Mouse (Mus musculus): ENCODE measurements around the gene Foxk1. TPM values are rescaled to one million over a fixed set of nuclear protein-coding genes. Genes with fewer than 3 reads are reported as not detected.

Gene Foxk1
- polyA plus RNA-seq, 1 experiment from 2014 or later: 1.8 TPM

GRCm38 (mm10) chr5:142448076-142448475 is 46.8 kb downstream of the Foxk1 start:
- H3K4me1 ChIP-seq (replicated peaks): peaks cover 53% of the 10 kb centered on the region
- WGBS (ENCODE audit: insufficient replicate concordance): 8% methylated on average over 9 of the region's 9 CpGs
- peaks cover 32% of the 10 kb centered on the region for H3K36me3 ChIP-seq
- no peak overlapping the region for H3K9ac ChIP-seq
- no peak overlapping the region for H3K4me3 ChIP-seq (replicated peaks)
- H3K27ac ChIP-seq: no peak overlapping the region
- ATAC-seq (ENCODE audit: low read depth) (0 out of 2 replicates have a peak, but pooled peaks have one; percentile 6), DNase-seq (peak; percentile 78)
- H3K4me2 ChIP-seq: no peak overlapping the region
- no peaks in the 10 kb centered on the region for H3K27me3 ChIP-seq
- no peaks in the 10 kb centered on the region for H3K9me3 ChIP-seq (replicated peaks)

DNA sequence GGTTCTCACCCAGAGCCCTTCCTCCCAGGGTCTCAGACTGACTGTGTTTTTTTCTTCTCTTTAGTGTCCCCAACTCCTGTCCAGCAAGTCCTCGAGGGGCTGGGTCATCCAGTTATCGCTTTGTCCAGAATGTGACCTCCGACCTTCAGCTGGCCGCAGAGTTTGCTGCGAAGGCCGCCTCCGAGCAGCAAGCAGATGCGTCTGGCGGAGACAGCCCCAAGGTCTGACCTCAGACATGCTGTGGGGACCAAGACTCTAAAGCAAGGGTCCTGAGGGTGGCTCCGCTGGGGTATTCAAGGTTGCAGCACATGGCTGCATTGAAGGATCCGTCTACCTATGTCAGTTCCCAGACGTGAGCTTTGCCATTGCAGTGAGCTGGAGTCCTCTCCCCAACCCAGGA is 47.3 kb downstream of the Foxk1 start:
- peaks cover 38% of the 10 kb centered on the region for H3K36me3 ChIP-seq
- DNase-seq (no peak), ATAC-seq (ENCODE audit: low read depth) (no peak)
- H3K9ac ChIP-seq: no peak overlapping the region
- WGBS (ENCODE audit: insufficient replicate concordance): 79% methylated on average over 12 of the region's 12 CpGs
- H3K4me2 ChIP-seq: no peak overlapping the region
- no peaks in the 10 kb centered on the region for H3K27me3 ChIP-seq
- no peak overlapping the region for H3K27ac ChIP-seq
- peaks cover 48% of the 10 kb centered on the region for H3K4me1 ChIP-seq (replicated peaks)
- H3K9me3 ChIP-seq (replicated peaks): no peaks in the 10 kb centered on the region
- no peak overlapping the region for H3K4me3 ChIP-seq (replicated peaks)

DNA sequence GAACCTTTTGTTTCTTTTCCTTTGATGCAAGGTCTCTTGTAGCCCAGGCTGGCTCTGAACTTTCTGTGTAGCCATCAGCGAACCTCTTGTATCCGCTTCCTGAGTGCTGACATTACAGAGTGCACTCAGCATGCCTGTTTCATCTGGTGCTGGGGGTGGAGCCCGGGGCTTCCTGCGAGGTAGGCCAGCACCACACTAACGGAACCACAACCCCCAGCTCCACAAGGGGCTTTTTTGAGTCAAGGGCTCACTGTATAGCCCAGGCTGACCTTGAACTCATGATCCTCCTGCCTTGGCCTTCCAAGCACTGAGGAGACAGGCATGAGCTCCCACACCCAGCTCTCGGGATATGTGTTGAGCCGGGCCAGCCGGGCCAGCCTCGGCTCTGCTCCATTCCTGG is 49.5 kb downstream of the Foxk1 start:
- no peak overlapping the region for H3K9ac ChIP-seq
- WGBS (ENCODE audit: insufficient replicate concordance): 91% methylated on average over 9 of the region's 9 CpGs
- H3K9me3 ChIP-seq (replicated peaks): no peaks in the 10 kb centered on the region
- no peak for ATAC-seq (ENCODE audit: low read depth)
- no peak overlapping the region for H3K27ac ChIP-seq
- H3K27me3 ChIP-seq: no peaks in the 10 kb centered on the region
- H3K4me3 ChIP-seq (replicated peaks): no peak overlapping the region
- H3K36me3 ChIP-seq: peaks cover 57% of the 10 kb centered on the region
- peaks cover 26% of the 10 kb centered on the region for H3K4me1 ChIP-seq (replicated peaks)
- H3K4me2 ChIP-seq: no peak overlapping the region
- DNase-seq: no peak

- H3K4me3 ChIP-seq (replicated peaks): no peak overlapping the region
- no peak for DNase-seq
- H3K4me2 ChIP-seq: no peak overlapping the region
- 14% methylated on average over 1 of the region's 1 CpGs for WGBS (ENCODE audit: insufficient replicate concordance)
- H3K27ac ChIP-seq: no peak overlapping the region
- peak; percentile 52; the same call in 1 of the 2 replicates for ATAC-seq (ENCODE audit: low read depth)
- no peaks in the 10 kb centered on the region for H3K9me3 ChIP-seq (replicated peaks)
- H3K4me1 ChIP-seq (replicated peaks): peaks cover 19% of the 10 kb centered on the region
- H3K9ac ChIP-seq: no peak overlapping the region
- H3K27me3 ChIP-seq: no peaks in the 10 kb centered on the region
- peaks cover 66% of the 10 kb centered on the region for H3K36me3 ChIP-seq
These were observed 50.5 kb downstream of the Foxk1 start for GRCm38 (mm10) chr5:142451759-142452158.

DNA sequence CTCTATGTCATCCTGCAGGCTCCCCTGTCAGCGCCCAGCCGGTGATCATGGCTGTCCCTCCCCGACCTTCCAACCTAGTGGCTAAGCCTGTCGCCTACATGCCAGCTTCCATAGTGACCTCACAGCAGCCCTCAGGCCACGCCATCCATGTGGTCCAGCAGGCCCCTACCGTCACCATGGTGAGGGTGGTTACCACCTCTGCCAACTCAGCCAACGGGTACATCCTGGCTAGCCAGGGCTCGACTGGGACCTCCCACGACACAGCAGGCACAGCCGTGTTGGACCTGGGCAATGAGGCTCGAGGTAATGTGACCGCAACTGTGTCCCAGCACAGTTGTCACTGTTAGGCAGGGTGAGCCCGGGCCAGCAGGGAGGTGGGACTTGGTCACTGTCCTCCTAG is 52.4 kb downstream of the Foxk1 start:
- H3K27me3 ChIP-seq: no peaks in the 10 kb centered on the region
- no peak overlapping the region for H3K4me2 ChIP-seq
- no peak overlapping the region for H3K27ac ChIP-seq
- H3K9ac ChIP-seq: no peak overlapping the region
- no peaks in the 10 kb centered on the region for H3K9me3 ChIP-seq (replicated peaks)
- H3K36me3 ChIP-seq: peaks cover 82% of the 10 kb centered on the region
- no peak overlapping the region for H3K4me3 ChIP-seq (replicated peaks)
- ATAC-seq (ENCODE audit: low read depth) (no peak), DNase-seq (no peak)
- H3K4me1 ChIP-seq (replicated peaks): peaks cover 18% of the 10 kb centered on the region
- WGBS (ENCODE audit: insufficient replicate concordance): 84% methylated on average over 13 of the region's 13 CpGs

GRCm38 (mm10) chr5:142456318-142456717 is 55.0 kb downstream of the Foxk1 start:
- no peak for DNase-seq
- Histone ChIP-seq H3K36me3 (peaks cover 60% of the 10 kb centered on the region), H3K27ac (no peak overlapping the region), H3K27me3 (no peaks in the 10 kb centered on the region), H3K4me2 (no peak overlapping the region), H3K4me3 (replicated peaks) (no peak overlapping the region), H3K9me3 (replicated peaks) (no peaks in the 10 kb centered on the region), H3K4me1 (replicated peaks) (peaks cover 16% of the 10 kb centered on the region), H3K9ac (no peak overlapping the region)
- no peak for ATAC-seq (ENCODE audit: low read depth)
- WGBS (ENCODE audit: insufficient replicate concordance): 73% methylated on average over 15 of the region's 15 CpGs

DNA sequence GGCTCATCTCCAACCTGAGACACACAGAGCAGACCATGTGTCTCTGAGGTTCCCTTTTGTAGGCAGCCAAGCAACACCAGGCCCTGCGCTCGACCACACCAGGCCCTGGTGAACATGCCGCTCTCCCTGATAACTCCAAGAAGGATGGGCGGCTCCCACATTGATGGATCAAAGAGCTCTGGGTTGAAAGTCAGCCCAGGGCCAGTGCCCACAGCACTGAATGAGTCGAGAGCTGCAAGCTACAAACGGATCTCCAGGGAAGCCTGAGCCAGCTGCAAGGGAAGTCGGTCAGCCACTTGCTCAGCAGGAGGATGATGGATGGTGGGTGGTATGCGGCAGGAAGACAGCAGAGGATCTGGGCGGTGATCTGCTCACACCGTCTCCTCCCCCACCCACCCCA is 56.0 kb downstream of the Foxk1 start:
- 44% methylated on average over 10 of the region's 10 CpGs for WGBS (ENCODE audit: insufficient replicate concordance)
- DNase-seq (no peak), ATAC-seq (ENCODE audit: low read depth) (no peak)
- H3K36me3 ChIP-seq: peaks cover 62% of the 10 kb centered on the region
- no peak overlapping the region for H3K4me2 ChIP-seq
- peak overlapping the region; percentile 42; the same call in 1 of the 2 replicates for H3K27ac ChIP-seq
- H3K4me3 ChIP-seq (replicated peaks): no peak overlapping the region
- H3K4me1 ChIP-seq (replicated peaks): peaks cover 14% of the 10 kb centered on the region
- no peak overlapping the region for H3K9ac ChIP-seq
- no peaks in the 10 kb centered on the region for H3K9me3 ChIP-seq (replicated peaks)
- H3K27me3 ChIP-seq: no peaks in the 10 kb centered on the region

DNA sequence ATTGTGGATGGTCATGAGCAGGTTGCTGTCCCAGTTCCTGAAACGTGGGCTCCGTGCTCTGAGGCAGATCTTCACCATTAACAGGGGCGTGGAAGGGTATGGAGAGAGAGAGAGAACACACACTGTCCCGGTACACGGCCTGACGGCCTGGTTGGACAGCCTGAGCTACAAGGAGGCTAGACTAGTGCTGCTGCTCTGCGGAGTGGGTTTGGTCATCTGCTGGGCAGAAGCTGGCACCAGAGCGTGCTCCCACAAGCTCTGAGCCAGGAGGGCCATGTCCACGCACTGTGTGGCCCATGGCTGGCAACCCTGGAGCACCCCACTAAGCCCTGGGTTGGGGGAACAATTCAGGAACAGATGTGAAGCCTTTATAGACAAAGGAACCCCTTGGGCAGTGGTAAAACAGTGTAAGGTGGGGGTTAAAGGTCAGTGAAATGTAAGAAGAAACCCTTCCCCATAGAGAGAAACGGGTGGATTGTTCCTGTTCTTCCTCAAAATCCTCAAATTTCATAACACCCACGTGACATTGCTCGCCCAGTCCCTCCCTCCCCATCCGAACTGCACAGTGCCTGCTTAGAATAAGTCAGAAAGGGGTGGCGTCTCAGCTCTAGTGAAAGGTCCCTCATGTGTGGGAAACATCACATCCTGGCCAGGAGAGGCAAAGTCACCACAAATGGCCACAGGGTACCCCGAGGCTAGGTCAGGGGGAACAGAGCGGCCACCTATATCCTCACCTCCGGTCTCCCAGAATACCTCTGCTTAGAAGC is 57.7 kb downstream of the Foxk1 start:
- ATAC-seq (ENCODE audit: low read depth): no peak
- DNase-seq: no peak
- no peak overlapping the region for H3K4me2 ChIP-seq
- H3K4me3 ChIP-seq (replicated peaks): no peak overlapping the region
- peaks cover 25% of the 10 kb centered on the region for H3K4me1 ChIP-seq (replicated peaks)
- WGBS (ENCODE audit: insufficient replicate concordance): 77% methylated on average over 17 of the region's 17 CpGs
- H3K27me3 ChIP-seq: no peaks in the 10 kb centered on the region
- peak overlapping the region; percentile 4; the same call in 1 of the 2 replicates for H3K27ac ChIP-seq
- peaks cover 46% of the 10 kb centered on the region for H3K36me3 ChIP-seq
- H3K9me3 ChIP-seq (replicated peaks): no peaks in the 10 kb centered on the region
- no peak overlapping the region for H3K9ac ChIP-seq

DNA sequence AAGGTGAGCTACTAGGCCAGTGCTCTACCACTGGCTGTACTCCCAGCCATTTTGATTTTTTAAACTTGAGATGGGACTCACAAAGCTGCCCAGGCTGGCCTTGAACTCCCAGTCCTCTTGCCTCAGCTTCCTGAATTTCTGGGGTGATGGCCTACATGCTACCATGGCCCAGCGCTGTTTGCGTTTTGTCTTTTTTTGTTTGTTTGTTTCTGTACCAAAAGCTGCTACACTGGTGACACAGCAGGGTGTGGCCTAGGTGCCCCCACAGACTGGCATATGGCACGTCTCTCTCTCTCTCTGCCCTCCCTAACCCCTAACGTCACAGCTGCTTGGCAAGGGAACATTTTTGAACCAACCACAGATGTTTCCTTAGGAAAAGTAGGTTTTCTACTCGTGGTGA is 58.5 kb downstream of the Foxk1 start:
- Histone ChIP-seq H3K27me3 (no peaks in the 10 kb centered on the region), H3K9ac (no peak overlapping the region), H3K9me3 (replicated peaks) (no peaks in the 10 kb centered on the region), H3K36me3 (peaks cover 39% of the 10 kb centered on the region), H3K4me3 (replicated peaks) (no peak overlapping the region), H3K4me2 (no peak overlapping the region), H3K4me1 (replicated peaks) (peaks cover 30% of the 10 kb centered on the region), H3K27ac (no peak overlapping the region; the same call in 1 of the 2 replicates)
- DNase-seq: no peak
- ATAC-seq (ENCODE audit: low read depth): no peak
- 66% methylated on average over 5 of the region's 5 CpGs for WGBS (ENCODE audit: insufficient replicate concordance)

DNA sequence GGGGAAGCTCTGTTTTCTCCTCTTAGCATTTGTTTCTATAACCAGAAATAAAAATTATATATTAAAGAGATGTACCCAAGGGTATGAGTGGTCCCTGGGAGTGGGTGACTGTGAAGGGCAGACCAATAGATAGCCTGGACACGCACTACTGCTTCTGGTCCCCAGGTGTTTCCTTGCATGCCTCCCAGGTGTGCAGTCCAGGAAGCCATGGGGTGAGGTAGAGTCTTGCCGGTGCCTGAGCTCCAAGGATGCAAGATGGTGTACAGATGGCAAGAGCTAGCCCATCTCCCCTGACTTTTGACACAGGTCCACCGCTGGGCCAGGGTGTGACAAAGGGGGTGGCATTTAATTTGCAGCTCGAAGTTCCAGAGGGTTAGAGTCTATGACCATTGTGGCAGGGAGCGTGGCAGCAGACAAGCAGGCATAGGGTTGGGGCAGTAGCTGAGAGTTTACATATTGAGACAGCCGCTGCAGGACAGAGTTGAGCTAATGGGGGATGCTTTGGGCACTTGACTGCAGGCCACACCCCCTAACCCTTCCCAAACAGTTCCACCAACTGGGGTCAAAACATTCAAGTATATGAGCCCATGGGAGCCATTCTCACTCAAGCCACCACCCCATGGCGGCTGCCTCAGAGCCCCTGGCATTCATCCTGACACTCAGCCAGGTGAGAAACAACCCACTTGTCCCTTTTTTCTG is 60.8 kb downstream of the Foxk1 start:
- no peaks in the 10 kb centered on the region for H3K27me3 ChIP-seq
- DNase-seq (no peak), ATAC-seq (ENCODE audit: low read depth) (no peak)
- peaks cover 18% of the 10 kb centered on the region for H3K36me3 ChIP-seq
- H3K9ac ChIP-seq: no peak overlapping the region
- H3K4me1 ChIP-seq (replicated peaks): peaks cover 39% of the 10 kb centered on the region
- H3K4me2 ChIP-seq: no peak overlapping the region
- no peak overlapping the region for H3K4me3 ChIP-seq (replicated peaks)
- H3K27ac ChIP-seq: no peak overlapping the region
- no peaks in the 10 kb centered on the region for H3K9me3 ChIP-seq (replicated peaks)
- 92% methylated on average over 7 of the region's 7 CpGs for WGBS (ENCODE audit: insufficient replicate concordance)

DNA sequence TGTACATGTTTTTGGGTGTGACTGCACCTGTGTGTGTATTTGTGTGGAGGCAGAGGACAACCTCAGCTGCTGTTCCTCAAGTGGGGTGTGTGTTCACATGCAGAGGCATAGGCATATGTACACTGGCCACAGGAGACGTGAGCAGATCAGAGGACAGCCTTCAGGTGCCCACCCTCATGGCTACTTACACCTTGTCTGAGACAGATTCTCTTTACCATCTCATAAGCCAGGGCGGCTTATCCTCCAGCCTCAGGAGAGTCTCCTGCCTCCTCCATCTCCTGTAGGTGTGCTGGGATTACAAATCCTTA is 61.3 kb downstream of the Foxk1 start:
- Histone ChIP-seq H3K27ac (peak overlapping the region; percentile 87; the same call in 1 of the 2 replicates), H3K9me3 (replicated peaks) (no peaks in the 10 kb centered on the region), H3K4me1 (replicated peaks) (peaks cover 35% of the 10 kb centered on the region), H3K36me3 (peaks cover 18% of the 10 kb centered on the region), H3K4me2 (no peak overlapping the region), H3K27me3 (no peaks in the 10 kb centered on the region), H3K4me3 (replicated peaks) (no peak overlapping the region), H3K9ac (no peak overlapping the region; the same call in 1 of the 2 replicates)
- WGBS (ENCODE audit: insufficient replicate concordance): 84% methylated on average over 2 of the region's 2 CpGs
- DNase-seq (no peak), ATAC-seq (ENCODE audit: low read depth) (no peak)

Data from liver, embryonic 13.5 days (tissue).